Mouse (Mus musculus): Measurements from ENCODE around the gene Cdk19. TPM values are rescaled to one million over a fixed set of nuclear protein-coding genes. Genes with fewer than 3 reads are reported as not detected.

Gene Cdk19
- polyA plus RNA-seq, 1 experiment from 2014 or later, result 10.2 TPM

GRCm38 (mm10) chr10:40477426-40478075, 138.2 kb downstream of the Cdk19 start:
- WGBS, result 94% methylated on average over 18 of the region's 18 CpGs
- H3K4me1 ChIP-seq, result no peaks in the 10 kb centered on the region
- peaks cover 43% of the 10 kb centered on the region for H3K36me3 ChIP-seq
- no peak overlapping the region for H3K4me3 ChIP-seq
- no peak overlapping the region for H3K4me2 ChIP-seq
- no peak overlapping the region for H3K27ac ChIP-seq
- H3K9ac ChIP-seq, result no peak overlapping the region
- ATAC-seq (ENCODE audit: insufficient number of reproducible peaks, low FRiP score, low TSS enrichment, low read depth), result no peak
- no peaks in the 10 kb centered on the region for H3K9me3 ChIP-seq
- H3K27me3 ChIP-seq, result no peaks in the 10 kb centered on the region

DNA sequence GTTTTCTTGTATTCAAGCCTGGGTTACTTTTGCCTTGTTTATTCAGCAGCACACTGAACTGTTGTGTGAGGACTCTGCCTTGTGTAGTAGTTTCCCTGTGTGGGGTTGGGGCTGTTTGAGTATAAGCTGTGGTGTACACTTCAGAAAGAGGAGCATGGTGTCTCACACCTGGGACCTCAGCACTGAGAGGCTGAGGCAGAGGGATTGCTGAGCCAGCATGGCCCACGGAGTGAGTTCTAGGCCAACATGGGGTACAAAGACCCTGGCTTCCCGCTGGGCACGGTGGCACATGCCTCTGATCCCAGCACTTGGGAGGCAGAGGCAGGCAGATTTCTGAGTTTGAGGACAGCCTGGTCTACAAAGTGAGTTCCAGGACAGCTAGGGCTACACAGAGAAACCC, 139.3 kb downstream of the Cdk19 start:
- 93% methylated on average over 3 of the region's 3 CpGs for WGBS
- Histone ChIP-seq H3K4me3 (no peak overlapping the region), H3K4me1 (no peaks in the 10 kb centered on the region), H3K9ac (no peak overlapping the region), H3K27ac (no peak overlapping the region), H3K36me3 (peaks cover 41% of the 10 kb centered on the region), H3K9me3 (no peaks in the 10 kb centered on the region), H3K4me2 (no peak overlapping the region), H3K27me3 (no peaks in the 10 kb centered on the region)
- no peak for ATAC-seq (ENCODE audit: insufficient number of reproducible peaks, low FRiP score, low TSS enrichment, low read depth)

DNA sequence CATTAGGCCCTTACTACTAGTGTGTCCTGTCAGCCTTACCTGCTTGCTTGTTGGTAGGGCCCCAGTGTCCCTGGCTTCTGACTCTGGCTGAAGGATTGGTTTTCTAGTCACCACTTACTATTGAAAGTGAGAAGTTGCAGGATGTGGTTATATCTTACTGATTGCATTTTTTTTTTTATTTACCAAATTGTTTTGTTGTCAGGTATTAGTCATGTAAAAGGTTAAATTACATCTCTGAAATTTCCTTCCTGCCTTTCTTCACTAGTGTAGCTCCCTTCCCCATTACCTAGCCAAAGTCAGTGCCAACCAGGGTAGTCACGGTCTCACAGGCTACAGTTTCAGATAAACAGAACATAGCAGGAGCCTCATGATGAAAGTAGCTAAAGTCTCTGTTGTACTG, 139.9 kb downstream of the Cdk19 start:
- Histone ChIP-seq H3K36me3 (peaks cover 41% of the 10 kb centered on the region), H3K9me3 (no peaks in the 10 kb centered on the region), H3K9ac (no peak overlapping the region), H3K4me1 (no peaks in the 10 kb centered on the region), H3K4me2 (no peak overlapping the region), H3K27ac (no peak overlapping the region), H3K4me3 (no peak overlapping the region), H3K27me3 (no peaks in the 10 kb centered on the region)
- WGBS, result 78% methylated on average over 1 of the region's 1 CpGs
- no peak for ATAC-seq (ENCODE audit: insufficient number of reproducible peaks, low FRiP score, low TSS enrichment, low read depth)

- ATAC-seq (ENCODE audit: insufficient number of reproducible peaks, low FRiP score, low TSS enrichment, low read depth), result no peak
- Histone ChIP-seq H3K36me3 (peaks cover 41% of the 10 kb centered on the region), H3K4me2 (no peak overlapping the region), H3K27ac (no peak overlapping the region), H3K9ac (no peak overlapping the region), H3K27me3 (no peaks in the 10 kb centered on the region), H3K4me1 (no peaks in the 10 kb centered on the region), H3K4me3 (no peak overlapping the region), H3K9me3 (no peaks in the 10 kb centered on the region)
- 73% methylated on average over 8 of the region's 8 CpGs for WGBS
Measured at GRCm38 (mm10) chr10:40479621-40480193, 140.3 kb downstream of the Cdk19 start.

DNA sequence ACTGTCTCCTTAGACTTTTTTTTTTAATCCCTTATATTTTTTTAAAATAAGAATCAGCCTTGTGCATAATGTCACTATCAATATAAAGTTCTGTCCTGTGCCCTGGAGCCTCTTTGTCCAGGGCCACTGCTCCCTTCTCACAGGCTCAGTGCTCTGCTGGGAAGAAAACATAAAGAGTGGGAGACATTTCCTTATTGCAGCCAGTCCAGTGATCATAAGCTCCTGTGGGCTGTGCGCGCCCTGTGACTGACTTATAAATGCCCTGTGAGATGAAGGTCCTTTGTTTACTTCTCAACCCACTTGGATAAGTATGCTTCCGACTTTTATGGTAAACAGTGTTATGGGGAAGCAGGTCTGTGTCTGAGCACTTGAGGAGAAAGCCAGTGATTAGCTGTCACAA, 142.2 kb downstream of the Cdk19 start:
- no peak overlapping the region for H3K27ac ChIP-seq
- no peaks in the 10 kb centered on the region for H3K27me3 ChIP-seq
- 84% methylated on average over 3 of the region's 3 CpGs for WGBS
- H3K36me3 ChIP-seq, result peaks cover 28% of the 10 kb centered on the region
- no peaks in the 10 kb centered on the region for H3K9me3 ChIP-seq
- ATAC-seq (ENCODE audit: insufficient number of reproducible peaks, low FRiP score, low TSS enrichment, low read depth), result no peak
- no peaks in the 10 kb centered on the region for H3K4me1 ChIP-seq
- no peak overlapping the region for H3K4me3 ChIP-seq
- H3K9ac ChIP-seq, result no peak overlapping the region
- H3K4me2 ChIP-seq, result no peak overlapping the region

DNA sequence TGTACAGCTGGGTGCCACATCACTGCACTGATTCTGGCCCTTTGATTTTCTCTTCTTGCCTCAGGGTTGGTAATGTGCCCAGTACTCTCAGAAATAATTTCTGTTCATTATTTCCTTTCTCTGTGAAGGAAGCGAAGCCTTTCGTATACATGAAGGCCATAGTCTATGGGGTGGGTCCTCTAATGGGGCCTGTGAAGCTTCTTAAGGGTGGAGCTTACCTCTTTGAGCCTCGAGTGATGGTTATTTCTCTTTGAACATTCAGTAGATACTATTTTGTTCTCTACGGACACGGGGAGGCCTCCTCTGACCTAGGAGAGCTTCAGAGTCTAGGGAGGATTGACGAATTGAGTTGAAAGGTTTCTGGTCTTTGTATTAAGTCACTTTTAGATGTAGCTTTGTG, 142.9 kb downstream of the Cdk19 start:
- ATAC-seq (ENCODE audit: insufficient number of reproducible peaks, low FRiP score, low TSS enrichment, low read depth), result no peak
- no peaks in the 10 kb centered on the region for H3K27me3 ChIP-seq
- no peaks in the 10 kb centered on the region for H3K4me1 ChIP-seq
- H3K36me3 ChIP-seq, result peaks cover 21% of the 10 kb centered on the region
- H3K4me2 ChIP-seq, result no peak overlapping the region
- no peak overlapping the region for H3K9ac ChIP-seq
- no peak overlapping the region for H3K27ac ChIP-seq
- H3K4me3 ChIP-seq, result no peak overlapping the region
- 79% methylated on average over 6 of the region's 6 CpGs for WGBS
- no peaks in the 10 kb centered on the region for H3K9me3 ChIP-seq

GRCm38 (mm10) chr10:40489086-40489796, 149.9 kb downstream of the Cdk19 start:
- 88% methylated on average over 6 of the region's 6 CpGs for WGBS
- no peaks in the 10 kb centered on the region for H3K36me3 ChIP-seq
- ATAC-seq (ENCODE audit: insufficient number of reproducible peaks, low FRiP score, low TSS enrichment, low read depth), result no peak

GRCm38 (mm10) chr10:40491131-40491530, 151.8 kb downstream of the Cdk19 start:
- Histone ChIP-seq H3K27ac (no peak overlapping the region), H3K36me3 (no peaks in the 10 kb centered on the region), H3K4me1 (no peaks in the 10 kb centered on the region), H3K9ac (no peak overlapping the region), H3K27me3 (no peaks in the 10 kb centered on the region), H3K4me2 (no peak overlapping the region), H3K4me3 (no peak overlapping the region), H3K9me3 (no peaks in the 10 kb centered on the region)
- 87% methylated on average over 7 of the region's 7 CpGs for WGBS
- no peak for ATAC-seq (ENCODE audit: insufficient number of reproducible peaks, low FRiP score, low TSS enrichment, low read depth)

More at GRCm38 (mm10) chr10:40489086-40489796, 149.9 kb downstream of the Cdk19 start:
- H3K4me1 ChIP-seq, result no peaks in the 10 kb centered on the region
- no peak overlapping the region for H3K4me3 ChIP-seq
- no peaks in the 10 kb centered on the region for H3K27me3 ChIP-seq
- H3K9ac ChIP-seq, result no peak overlapping the region
- H3K27ac ChIP-seq, result no peak overlapping the region
- H3K4me2 ChIP-seq, result no peak overlapping the region
- H3K9me3 ChIP-seq, result no peaks in the 10 kb centered on the region

- H3K4me1 ChIP-seq, result no peaks in the 10 kb centered on the region
- H3K27me3 ChIP-seq, result no peaks in the 10 kb centered on the region
- no peak overlapping the region for H3K9ac ChIP-seq
- 52% methylated on average over 10 of the region's 10 CpGs for WGBS
- H3K4me3 ChIP-seq, result no peak overlapping the region
- no peaks in the 10 kb centered on the region for H3K36me3 ChIP-seq
- H3K27ac ChIP-seq, result no peak overlapping the region
- ATAC-seq (ENCODE audit: insufficient number of reproducible peaks, low FRiP score, low TSS enrichment, low read depth), result no peak
- H3K9me3 ChIP-seq, result no peaks in the 10 kb centered on the region
- H3K4me2 ChIP-seq, result no peak overlapping the region
Measured at GRCm38 (mm10) chr10:40491748-40492147, 152.4 kb downstream of the Cdk19 start.

DNA sequence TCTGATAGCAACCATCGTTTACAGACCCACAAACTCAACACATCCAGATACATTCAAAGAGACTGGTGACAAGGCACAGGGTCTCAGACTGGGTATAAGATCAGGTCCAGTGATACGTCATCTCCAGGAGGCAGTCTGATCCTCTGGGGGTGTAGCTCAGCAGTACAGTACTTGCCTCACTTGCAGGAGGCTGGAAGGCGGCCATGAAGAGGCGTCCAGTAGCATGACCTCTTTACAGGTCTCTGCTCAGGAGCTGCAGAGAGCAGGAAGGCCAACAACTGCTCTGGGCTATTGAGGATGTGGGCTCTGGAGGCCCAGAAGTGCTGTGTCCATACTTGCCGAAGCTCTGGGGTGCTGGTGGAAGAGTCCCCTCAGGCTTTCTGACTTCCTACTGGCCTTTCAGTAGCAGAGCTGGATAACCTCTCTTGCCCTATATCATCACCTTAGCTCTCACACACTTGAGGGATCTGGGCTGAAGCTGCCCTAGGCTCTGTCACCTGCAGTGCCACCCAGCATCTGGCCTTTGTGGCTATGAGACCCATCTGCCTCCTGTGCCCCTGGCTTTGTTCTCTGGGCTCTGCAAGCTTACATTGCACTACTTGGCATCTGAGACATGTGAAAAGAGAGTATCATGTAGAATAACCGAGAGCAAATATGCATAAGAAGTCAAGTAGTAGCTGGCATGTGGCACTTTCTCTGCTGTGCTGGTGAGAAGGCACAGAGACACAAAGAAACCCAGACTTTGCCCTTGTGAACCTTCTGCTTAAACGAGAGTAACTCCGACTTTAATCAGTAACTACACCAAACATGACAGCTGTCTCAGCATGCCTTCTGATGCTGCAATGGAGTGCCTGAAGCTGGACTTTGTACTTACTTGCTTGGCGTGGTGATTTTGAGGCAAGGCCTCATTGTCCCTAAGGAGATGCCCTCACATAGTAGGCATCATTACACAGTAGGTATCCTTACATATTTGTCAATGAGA, 155.1 kb downstream of the Cdk19 start:
- no peaks in the 10 kb centered on the region for H3K9me3 ChIP-seq
- no peak overlapping the region for H3K4me2 ChIP-seq
- H3K27me3 ChIP-seq, result no peaks in the 10 kb centered on the region
- no peak overlapping the region for H3K4me3 ChIP-seq
- WGBS, result 70% methylated on average over 9 of the region's 9 CpGs
- peaks cover 3% of the 10 kb centered on the region; the same call in 1 of the 2 replicates for H3K4me1 ChIP-seq
- no peak overlapping the region for H3K9ac ChIP-seq
- ATAC-seq (ENCODE audit: insufficient number of reproducible peaks, low FRiP score, low TSS enrichment, low read depth), result no peak
- H3K36me3 ChIP-seq, result no peaks in the 10 kb centered on the region
- H3K27ac ChIP-seq, result no peak overlapping the region

GRCm38 (mm10) chr10:40497301-40498041, 158.1 kb downstream of the Cdk19 start:
- no peak for ATAC-seq (ENCODE audit: insufficient number of reproducible peaks, low FRiP score, low TSS enrichment, low read depth)
- no peak overlapping the region for H3K4me2 ChIP-seq
- no peak overlapping the region for H3K27ac ChIP-seq
- H3K4me1 ChIP-seq, result peaks cover 8% of the 10 kb centered on the region; the same call in 1 of the 2 replicates
- H3K9me3 ChIP-seq, result no peaks in the 10 kb centered on the region
- H3K27me3 ChIP-seq, result no peaks in the 10 kb centered on the region
- H3K36me3 ChIP-seq, result no peaks in the 10 kb centered on the region
- H3K9ac ChIP-seq, result no peak overlapping the region
- 39% methylated on average over 9 of the region's 9 CpGs for WGBS
- no peak overlapping the region for H3K4me3 ChIP-seq
